Mouse (Mus musculus) liver, adult 2 months (tissue): ENCODE results near the gene Nbea. TPM values are rescaled to one million over a fixed set of nuclear protein-coding genes. Genes with fewer than 3 reads are reported as not detected.

Source experiments
- DNase-seq: peaks from one replicate; pipeline ENCODE4 v3.0.0-alpha.2; 2011; ENCODE audit warnings: low read depth, low spot score; ENCODE audit errors: extremely low read depth
- H3K27ac ChIP-seq: fragments of 200-500 bp; replicated peaks from 2 replicates; pipeline ENCODE4 v1.5.1; 2012; ENCODE audit warnings: low read depth, mild to moderate bottlenecking, control low read depth, inconsistent platforms, low read length; ENCODE audit not compliant: insufficient read depth
- H3K27me3 ChIP-seq: fragments of 200-500 bp; 2 replicates; pipeline ENCODE4 v1.6.1; 2012; ENCODE audit warnings: mild to moderate bottlenecking, moderate library complexity, low read length, inconsistent platforms; ENCODE audit not compliant: control insufficient read depth, insufficient read depth
- H3K36me3 ChIP-seq: fragments of 200-500 bp; 2 replicates; pipeline ENCODE4 v1.6.1; 2012; ENCODE audit warnings: low read length, inconsistent platforms; ENCODE audit not compliant: control insufficient read depth, insufficient read depth
- H3K4me1 ChIP-seq: fragments of 200-500 bp; 2 replicates; pipeline ENCODE4 v1.6.1; 2011; ENCODE audit warnings: low read length; ENCODE audit not compliant: control insufficient read depth, insufficient read depth
- H3K4me3 ChIP-seq: fragments of 200-500 bp; 2 replicates; pipeline ENCODE4 v1.5.1; 2011; ENCODE audit warnings: low read depth, mild to moderate bottlenecking, control low read depth, low read length, moderate library complexity; ENCODE audit not compliant: insufficient read depth
- H3K79me2 ChIP-seq: fragments of 200-500 bp; 2 replicates; pipeline ENCODE4 v1.6.1; 2012; ENCODE audit warnings: inconsistent platforms, mild to moderate bottlenecking, low read length, moderate library complexity; ENCODE audit not compliant: control insufficient read depth, insufficient read depth
- H3K9ac ChIP-seq: fragments of 200-500 bp; 2 replicates; pipeline ENCODE4 v1.6.1; 2012; ENCODE audit warnings: low read depth, mild to moderate bottlenecking, control low read depth, inconsistent platforms, low read length
- CTCF ChIP-seq: fragments of 200-500 bp; IDR thresholded peaks from 2 replicates; pipeline ENCODE4 v1.5.1; 2011; ENCODE audit warnings: low read depth, low read length, control low read depth
- POLR2A ChIP-seq: fragments of 200-500 bp; IDR thresholded peaks from 2 replicates; pipeline ENCODE4 v1.6.1; 2011; ENCODE audit warnings: low read length, control low read depth; ENCODE audit not compliant: insufficient read depth; ENCODE audit errors: extremely low read depth
- WGBS: fragments of 180-500 bp; shearing (Covaris S2); methylation state at CpG from one replicate; pipeline ENCODE4 v1.1.7; 2018; 5-methylcytosine and 5-hydroxymethylcytosine counted together
- polyA plus RNA-seq: library from polyadenylated mRNA; depleted of rRNA; stranded (reverse); fragments of >200 nt; gene quantifications from 2 replicates; pipeline ENCODE4 v1.2.3, GENCODE M21; 2012
- total RNA-seq: library from RNA; depleted of rRNA; stranded (reverse); fragments of >200 nt; gene quantifications from 2 replicates; pipeline ENCODE4 v1.2.3, GENCODE M21; 2014

Nbea gene
- total and polyA plus RNA-seq, 2 experiments, result 0.38 to 1.9 TPM

- Histone ChIP-seq H3K27me3 (no peaks in the 10 kb centered on the region), H3K4me3 (no peak overlapping the region), H3K4me1 (no peaks in the 10 kb centered on the region), H3K79me2 (no peaks in the 10 kb centered on the region), H3K27ac (no peak overlapping the region), H3K36me3 (no peaks in the 10 kb centered on the region), H3K9ac (no peak overlapping the region)
- TF ChIP-seq POLR2A, result no peak
- no peak for TF ChIP-seq CTCF
- DNase-seq, result no peak
- WGBS, result 90% methylated on average over 5 of the region's 5 CpGs
Observed at GRCm38 (mm10) chr3:55665928-55666327, 517.6 kb downstream of the Nbea start.

- TF ChIP-seq POLR2A, result no peak
- TF ChIP-seq CTCF, result no peak
- Histone ChIP-seq H3K36me3 (no peaks in the 10 kb centered on the region), H3K27me3 (no peaks in the 10 kb centered on the region), H3K4me3 (no peak overlapping the region), H3K27ac (no peak overlapping the region), H3K4me1 (no peaks in the 10 kb centered on the region), H3K9ac (no peak overlapping the region), H3K79me2 (no peaks in the 10 kb centered on the region)
- WGBS, result 92% methylated on average over 3 of the region's 3 CpGs
- no peak for DNase-seq
Observed at GRCm38 (mm10) chr3:55664713-55665112, 518.8 kb downstream of the Nbea start.

GRCm38 (mm10) chr3:55661678-55662445 lies 521.6 kb downstream of the Nbea start:
- TF ChIP-seq CTCF, result no peak
- TF ChIP-seq POLR2A, result no peak
- no peaks in the 10 kb centered on the region for H3K4me1 ChIP-seq
- WGBS, result 64% methylated on average over 9 of the region's 9 CpGs
- H3K27me3 ChIP-seq, result no peaks in the 10 kb centered on the region
- no peaks in the 10 kb centered on the region for H3K79me2 ChIP-seq
- DNase-seq, result no peak
- H3K9ac ChIP-seq, result no peak overlapping the region
- H3K36me3 ChIP-seq, result no peaks in the 10 kb centered on the region
- no peak overlapping the region for H3K27ac ChIP-seq
- H3K4me3 ChIP-seq, result no peak overlapping the region

DNA sequence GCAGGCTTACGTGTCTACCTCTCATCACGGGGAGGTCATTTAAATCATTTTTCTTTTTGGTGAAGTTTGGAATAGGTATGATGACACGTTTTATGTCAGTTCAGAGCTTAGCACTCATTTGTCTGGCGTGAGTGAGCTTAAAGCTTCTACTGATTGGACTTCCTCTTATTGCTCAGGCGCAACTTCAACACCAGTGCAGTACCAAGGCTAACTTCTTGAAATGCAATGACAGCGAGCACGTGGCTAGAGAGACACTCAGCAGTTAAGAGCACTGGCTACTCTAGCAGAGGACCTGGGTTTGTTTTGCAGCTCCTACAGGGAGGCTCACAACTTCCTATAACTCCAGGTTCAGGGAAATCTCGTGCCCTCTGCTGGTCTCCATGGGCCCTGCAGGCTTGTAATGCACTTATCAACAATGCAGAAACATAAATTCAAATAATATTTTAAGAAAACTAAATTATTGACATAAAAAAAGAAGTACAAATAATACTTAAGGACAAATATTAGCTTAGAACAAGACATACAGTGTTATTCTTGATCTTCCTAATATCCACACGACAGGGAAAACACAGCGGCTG lies 523.2 kb downstream of the Nbea start:
- no peak overlapping the region for H3K9ac ChIP-seq
- no peaks in the 10 kb centered on the region for H3K79me2 ChIP-seq
- 86% methylated on average over 10 of the region's 10 CpGs for WGBS
- H3K36me3 ChIP-seq, result no peaks in the 10 kb centered on the region
- no peaks in the 10 kb centered on the region for H3K4me1 ChIP-seq
- H3K4me3 ChIP-seq, result no peak overlapping the region
- H3K27ac ChIP-seq, result no peak overlapping the region
- peak; percentile 9 for DNase-seq
- TF ChIP-seq POLR2A (no peak), CTCF (0 out of 2 replicates have a peak, but pooled peaks have one; percentile 12)
- no peaks in the 10 kb centered on the region for H3K27me3 ChIP-seq

DNA sequence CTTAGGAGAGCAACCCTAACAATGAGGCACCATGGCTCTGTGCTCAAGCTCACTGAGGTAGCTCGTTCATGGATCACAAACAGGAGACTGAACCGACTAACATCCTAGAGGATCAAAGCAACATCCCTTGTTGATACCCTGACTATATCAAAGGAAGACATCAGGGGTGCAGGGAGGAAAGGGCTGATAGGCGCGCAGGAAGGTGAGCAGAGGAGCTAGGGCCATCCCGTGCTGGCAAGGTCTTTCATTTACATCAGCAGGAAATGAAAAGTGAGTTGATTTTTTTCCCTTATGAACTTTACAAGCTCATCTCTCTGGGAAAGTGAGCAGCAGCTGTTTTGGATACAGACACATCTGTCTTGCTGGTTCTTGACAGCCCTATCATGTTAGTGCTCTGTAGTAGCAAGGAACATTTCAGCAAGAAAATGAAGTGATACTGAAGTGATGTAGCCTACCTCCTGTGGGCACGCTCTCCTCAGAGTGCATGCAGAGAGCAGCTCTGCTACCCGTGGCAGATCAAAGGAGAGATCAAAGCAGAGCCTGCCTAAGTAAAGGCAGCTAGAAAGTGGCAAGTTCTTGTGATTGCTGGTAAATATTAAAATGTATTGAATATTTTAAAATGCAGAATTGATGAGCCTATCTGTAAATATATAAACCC lies 523.8 kb downstream of the Nbea start:
- no peak overlapping the region for H3K9ac ChIP-seq
- no peak overlapping the region for H3K27ac ChIP-seq
- H3K79me2 ChIP-seq, result no peaks in the 10 kb centered on the region
- no peaks in the 10 kb centered on the region for H3K27me3 ChIP-seq
- H3K36me3 ChIP-seq, result no peaks in the 10 kb centered on the region
- no peaks in the 10 kb centered on the region for H3K4me1 ChIP-seq
- WGBS, result 64% methylated on average over 7 of the region's 7 CpGs
- no peak overlapping the region for H3K4me3 ChIP-seq
- no peak for DNase-seq
- no peak for TF ChIP-seq POLR2A
- no peak for TF ChIP-seq CTCF
